Mouse (Mus musculus): ENCODE results near the gene Map3k4. TPM values are rescaled to one million over a fixed set of nuclear protein-coding genes. Genes with fewer than 3 reads are reported as not detected.

Map3k4 gene
- polyA plus RNA-seq, 1 experiment from 2014 or later: 35.9 TPM

GRCm38 (mm10) chr17:12195604-12196003, 123.0 kb downstream of the Map3k4 start:
- Histone ChIP-seq H3K36me3 (replicated peaks; ENCODE audit: control insufficient read depth, insufficient read depth) (no peaks in the 10 kb centered on the region; the same call in 1 of the 2 replicates), H3K27me3 (ENCODE audit: control insufficient read depth, insufficient read depth, low read length) (no peaks in the 10 kb centered on the region), H3K9ac (no peak overlapping the region), H3K4me1 (replicated peaks; ENCODE audit: control insufficient read depth, insufficient read depth, low read length) (peaks cover 7% of the 10 kb centered on the region; the same call in 1 of the 2 replicates), H3K4me2 (replicated peaks) (no peak overlapping the region), H3K27ac (0 out of 2 replicates have a peak overlapping the region, but pooled peaks have one; percentile 26), H3K9me3 (ENCODE audit: control insufficient read depth, low read length) (no peaks in the 10 kb centered on the region), H3K4me3 (replicated peaks; ENCODE audit: low read length) (no peak overlapping the region)
- ATAC-seq (ENCODE audit: low FRiP score): no peak
- DNase-seq (ENCODE audit: low spot score): no peak
- WGBS: 83% methylated on average over 10 of the region's 10 CpGs

- ATAC-seq (ENCODE audit: low FRiP score) (no peak), DNase-seq (ENCODE audit: low spot score) (no peak)
- WGBS: 61% methylated on average over 5 of the region's 5 CpGs
- H3K9ac ChIP-seq: no peak overlapping the region
- H3K27me3 ChIP-seq (ENCODE audit: control insufficient read depth, insufficient read depth, low read length): no peaks in the 10 kb centered on the region
- H3K4me1 ChIP-seq (replicated peaks; ENCODE audit: control insufficient read depth, insufficient read depth, low read length): peaks cover 7% of the 10 kb centered on the region; the same call in 1 of the 2 replicates
- no peak overlapping the region for H3K4me2 ChIP-seq (replicated peaks)
- no peaks in the 10 kb centered on the region for H3K9me3 ChIP-seq (ENCODE audit: control insufficient read depth, low read length)
- 0 out of 2 replicates have a peak overlapping the region, but pooled peaks have one; percentile 26 for H3K27ac ChIP-seq
- no peaks in the 10 kb centered on the region; the same call in 1 of the 2 replicates for H3K36me3 ChIP-seq (replicated peaks; ENCODE audit: control insufficient read depth, insufficient read depth)
- no peak overlapping the region for H3K4me3 ChIP-seq (replicated peaks; ENCODE audit: low read length)
These were observed 123.5 kb downstream of the Map3k4 start for GRCm38 (mm10) chr17:12195137-12195536.

GRCm38 (mm10) chr17:12187782-12188181, 130.8 kb downstream of the Map3k4 start:
- H3K36me3 ChIP-seq (replicated peaks; ENCODE audit: control insufficient read depth, insufficient read depth): no peaks in the 10 kb centered on the region
- peaks cover 17% of the 10 kb centered on the region for H3K4me1 ChIP-seq (replicated peaks; ENCODE audit: control insufficient read depth, insufficient read depth, low read length)
- WGBS: 15% methylated on average over 1 of the region's 1 CpGs
- no peak overlapping the region for H3K4me2 ChIP-seq (replicated peaks)
- H3K9me3 ChIP-seq (ENCODE audit: control insufficient read depth, low read length): no peaks in the 10 kb centered on the region
- no peak overlapping the region for H3K9ac ChIP-seq
- DNase-seq (ENCODE audit: low spot score): no peak
- no peak for ATAC-seq (ENCODE audit: low FRiP score)
- H3K27ac ChIP-seq: peak overlapping the region; percentile 30; the same call in 1 of the 2 replicates
- no peak overlapping the region for H3K4me3 ChIP-seq (replicated peaks; ENCODE audit: low read length)
- no peaks in the 10 kb centered on the region for H3K27me3 ChIP-seq (ENCODE audit: control insufficient read depth, insufficient read depth, low read length)

GRCm38 (mm10) chr17:12186341-12186740, 132.3 kb downstream of the Map3k4 start:
- Histone ChIP-seq H3K36me3 (replicated peaks; ENCODE audit: control insufficient read depth, insufficient read depth) (no peaks in the 10 kb centered on the region), H3K4me3 (replicated peaks; ENCODE audit: low read length) (no peak overlapping the region), H3K9me3 (ENCODE audit: control insufficient read depth, low read length) (no peaks in the 10 kb centered on the region), H3K4me1 (replicated peaks; ENCODE audit: control insufficient read depth, insufficient read depth, low read length) (peaks cover 17% of the 10 kb centered on the region), H3K27me3 (ENCODE audit: control insufficient read depth, insufficient read depth, low read length) (no peaks in the 10 kb centered on the region), H3K27ac (no peak overlapping the region), H3K9ac (no peak overlapping the region), H3K4me2 (replicated peaks) (no peak overlapping the region)
- DNase-seq (ENCODE audit: low spot score): no peak
- ATAC-seq (ENCODE audit: low FRiP score): no peak
- 89% methylated on average over 3 of the region's 3 CpGs for WGBS

- H3K4me3 ChIP-seq (replicated peaks; ENCODE audit: low read length): no peak overlapping the region
- WGBS: 93% methylated on average over 4 of the region's 4 CpGs
- H3K4me2 ChIP-seq (replicated peaks): no peak overlapping the region
- no peak overlapping the region for H3K27ac ChIP-seq
- no peaks in the 10 kb centered on the region for H3K9me3 ChIP-seq (ENCODE audit: control insufficient read depth, low read length)
- H3K27me3 ChIP-seq (ENCODE audit: control insufficient read depth, insufficient read depth, low read length): no peaks in the 10 kb centered on the region
- DNase-seq (ENCODE audit: low spot score) (no peak), ATAC-seq (ENCODE audit: low FRiP score) (no peak)
- H3K4me1 ChIP-seq (replicated peaks; ENCODE audit: control insufficient read depth, insufficient read depth, low read length): peaks cover 17% of the 10 kb centered on the region
- no peak overlapping the region for H3K9ac ChIP-seq
- H3K36me3 ChIP-seq (replicated peaks; ENCODE audit: control insufficient read depth, insufficient read depth): no peaks in the 10 kb centered on the region
These were observed 132.7 kb downstream of the Map3k4 start for GRCm38 (mm10) chr17:12185855-12186254.

GRCm38 (mm10) chr17:12184283-12184682, 134.3 kb downstream of the Map3k4 start:
- no peaks in the 10 kb centered on the region for H3K36me3 ChIP-seq (replicated peaks; ENCODE audit: control insufficient read depth, insufficient read depth)
- no peak overlapping the region for H3K4me2 ChIP-seq (replicated peaks)
- no peak for ATAC-seq (ENCODE audit: low FRiP score)
- WGBS: 86% methylated on average over 8 of the region's 8 CpGs
- no peak overlapping the region for H3K9ac ChIP-seq
- H3K27me3 ChIP-seq (ENCODE audit: control insufficient read depth, insufficient read depth, low read length): no peaks in the 10 kb centered on the region
- H3K4me1 ChIP-seq (replicated peaks; ENCODE audit: control insufficient read depth, insufficient read depth, low read length): peaks cover 17% of the 10 kb centered on the region
- H3K4me3 ChIP-seq (replicated peaks; ENCODE audit: low read length): no peak overlapping the region
- no peak for DNase-seq (ENCODE audit: low spot score)
- H3K9me3 ChIP-seq (ENCODE audit: control insufficient read depth, low read length): no peaks in the 10 kb centered on the region
- no peak overlapping the region for H3K27ac ChIP-seq

GRCm38 (mm10) chr17:12182702-12183485, 135.7 kb downstream of the Map3k4 start:
- H3K27ac ChIP-seq: no peak overlapping the region
- no peak overlapping the region for H3K4me2 ChIP-seq (replicated peaks)
- H3K9me3 ChIP-seq (ENCODE audit: control insufficient read depth, low read length): no peaks in the 10 kb centered on the region
- no peak for DNase-seq (ENCODE audit: low spot score)
- H3K27me3 ChIP-seq (ENCODE audit: control insufficient read depth, insufficient read depth, low read length): no peaks in the 10 kb centered on the region
- no peak overlapping the region for H3K9ac ChIP-seq
- 82% methylated on average over 5 of the region's 5 CpGs for WGBS
- H3K4me1 ChIP-seq (replicated peaks; ENCODE audit: control insufficient read depth, insufficient read depth, low read length): peaks cover 18% of the 10 kb centered on the region
- no peak for ATAC-seq (ENCODE audit: low FRiP score)
- no peak overlapping the region for H3K4me3 ChIP-seq (replicated peaks; ENCODE audit: low read length)
- no peaks in the 10 kb centered on the region for H3K36me3 ChIP-seq (replicated peaks; ENCODE audit: control insufficient read depth, insufficient read depth)

- no peak overlapping the region for H3K4me2 ChIP-seq (replicated peaks)
- DNase-seq (ENCODE audit: low spot score): no peak
These were observed 138.8 kb downstream of the Map3k4 start for GRCm38 (mm10) chr17:12179766-12180165.

GRCm38 (mm10) chr17:12179339-12179738, 139.3 kb downstream of the Map3k4 start:
- DNase-seq (ENCODE audit: low spot score) (no peak), ATAC-seq (ENCODE audit: low FRiP score) (no peak)
- Histone ChIP-seq H3K27me3 (ENCODE audit: control insufficient read depth, insufficient read depth, low read length) (no peaks in the 10 kb centered on the region), H3K9ac (no peak overlapping the region), H3K4me1 (replicated peaks; ENCODE audit: control insufficient read depth, insufficient read depth, low read length) (0 out of 2 replicates have a peak, but pooled peaks cover 5% of the 10 kb centered on the region), H3K4me3 (replicated peaks; ENCODE audit: low read length) (no peak overlapping the region), H3K27ac (no peak overlapping the region), H3K36me3 (replicated peaks; ENCODE audit: control insufficient read depth, insufficient read depth) (peaks cover 7% of the 10 kb centered on the region; the same call in 1 of the 2 replicates), H3K4me2 (replicated peaks) (no peak overlapping the region), H3K9me3 (ENCODE audit: control insufficient read depth, low read length) (peaks cover 4% of the 10 kb centered on the region; the same call in 1 of the 2 replicates)
- WGBS: 78% methylated on average over 7 of the region's 7 CpGs

More at GRCm38 (mm10) chr17:12179766-12180165, 138.8 kb downstream of the Map3k4 start:
- 93% methylated on average over 2 of the region's 2 CpGs for WGBS
- peaks cover 5% of the 10 kb centered on the region; the same call in 1 of the 2 replicates for H3K36me3 ChIP-seq (replicated peaks; ENCODE audit: control insufficient read depth, insufficient read depth)
- H3K27ac ChIP-seq: no peak overlapping the region
- peaks cover 4% of the 10 kb centered on the region; the same call in 1 of the 2 replicates for H3K9me3 ChIP-seq (ENCODE audit: control insufficient read depth, low read length)
- no peak overlapping the region for H3K9ac ChIP-seq
- 0 out of 2 replicates have a peak, but pooled peaks cover 5% of the 10 kb centered on the region for H3K4me1 ChIP-seq (replicated peaks; ENCODE audit: control insufficient read depth, insufficient read depth, low read length)
- no peak overlapping the region for H3K4me3 ChIP-seq (replicated peaks; ENCODE audit: low read length)
- no peak for ATAC-seq (ENCODE audit: low FRiP score)
- H3K27me3 ChIP-seq (ENCODE audit: control insufficient read depth, insufficient read depth, low read length): no peaks in the 10 kb centered on the region

All from hindbrain, embryonic 14.5 days (tissue).